Mouse (Mus musculus): Measurements from ENCODE around the gene 4930550L24Rik. TPM values are rescaled to one million over a fixed set of nuclear protein-coding genes. Genes with fewer than 3 reads are reported as not detected.

4930550L24Rik gene
- not detected for total RNA-seq (2021)
- long read RNA-seq, experiment 1: 0 reads
- long read RNA-seq, experiment 2: 0 reads

- DNase-seq: no peak
- intact Hi-C loops (cut with DNase I; ENCODE audit: low total_unique reads): no loop called here
Observed at GRCm38 (mm10) chrX:58909060-58909459, at the start of gene 4930550L24Rik. Gene 4930550L24Rik, plus strand, starts transcription at chrX:58909360.

DNA sequence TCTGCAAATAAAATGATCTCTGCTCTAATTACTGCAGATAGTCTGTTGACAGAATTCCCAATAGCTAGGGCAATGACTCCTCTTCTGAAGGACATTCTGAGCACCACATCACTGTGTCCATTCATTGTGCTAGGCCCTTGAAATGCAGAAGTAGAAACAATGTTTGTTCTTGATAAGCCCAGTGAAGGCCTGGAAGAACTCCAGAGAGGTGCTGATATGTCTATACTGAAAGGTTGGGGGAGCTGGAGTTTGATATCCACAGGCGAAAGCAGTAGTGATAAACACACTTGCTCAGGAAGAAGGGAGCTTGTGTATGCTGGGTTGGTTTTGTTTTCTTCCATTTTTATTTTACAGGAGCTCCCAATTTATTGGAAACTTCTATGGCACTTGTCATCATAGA, 8.4 kb upstream of the 4930550L24Rik start:
- no peak for DNase-seq
- intact Hi-C loops (cut with DNase I; ENCODE audit: low total_unique reads): no loop called here

DNA sequence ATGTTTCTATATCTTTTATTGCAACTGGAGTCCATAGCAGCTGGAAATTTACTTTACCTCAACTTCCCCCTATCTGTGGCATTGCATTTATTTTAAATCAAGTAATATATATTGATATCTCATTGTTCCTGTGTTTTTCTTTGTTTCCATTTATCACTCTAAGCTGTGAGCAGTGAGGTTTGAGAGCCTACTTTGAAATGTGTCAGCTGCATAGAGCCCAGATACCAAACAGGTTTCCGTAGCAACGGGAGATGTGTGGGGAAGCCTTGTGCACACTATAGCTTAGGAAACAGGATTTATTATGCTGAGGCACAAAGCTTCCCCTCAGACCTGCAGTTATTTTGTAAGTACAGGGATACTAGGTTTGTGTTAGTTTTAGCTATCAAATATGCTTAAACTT, 58.8 kb downstream of the 4930550L24Rik start:
- no peak for DNase-seq
- intact Hi-C loops (cut with DNase I; ENCODE audit: low total_unique reads): no loop called here

Measured in gastrocnemius, postnatal 14 days (tissue).